Mouse (Mus musculus) bone marrow, adult 2 months (tissue): ENCODE measurements around the gene Aox3.

Source experiments
- CTCF ChIP-seq: fragments of 200-500 bp; IDR thresholded peaks from 2 replicates; pipeline ENCODE4 v1.5.1; 2011; ENCODE audit warnings: low read length, control low read depth; ENCODE audit not compliant: control insufficient read depth, insufficient read depth
- POLR2A ChIP-seq: fragments of 200-500 bp; IDR thresholded peaks from 2 replicates; pipeline ENCODE4 v1.6.1; 2011; ENCODE audit warnings: low read depth, mild to moderate bottlenecking, control low read depth, low read length, borderline replicate concordance; ENCODE audit not compliant: control insufficient read depth

DNA sequence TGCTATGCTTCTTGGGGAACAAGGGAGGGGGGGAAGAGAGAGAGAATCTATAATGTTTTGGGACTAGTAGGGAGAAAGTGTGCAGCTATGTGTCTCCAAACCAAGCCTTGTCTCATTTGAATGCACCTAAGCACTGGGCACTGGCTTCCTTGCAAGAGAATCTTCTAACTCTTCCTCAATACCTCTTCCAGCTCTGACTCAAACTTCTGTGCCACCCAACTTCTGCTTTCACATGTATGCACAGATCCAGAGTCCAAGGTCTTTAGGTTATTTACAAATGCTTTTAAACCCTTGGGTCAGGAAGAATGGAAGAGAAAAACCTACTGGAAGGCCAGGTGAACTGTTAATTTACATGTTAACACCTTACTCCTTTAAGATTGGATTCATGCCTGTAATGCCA lies 511 bp downstream of the Aox3 start:
- TF ChIP-seq POLR2A (no peak), CTCF (no peak)
